Mouse (Mus musculus) erythroblast, embryonic 14.5 days (primary cell): Measurements from ENCODE around the gene Get4.

ENCODE experiments used
- GATA1 ChIP-seq: IDR thresholded peaks from 2 replicates; pipeline ENCODE4 v1.6.1; 2012; ENCODE audit warnings: low read length, inconsistent platforms, mixed read lengths
- TAL1 ChIP-seq: IDR thresholded peaks from 3 replicates; pipeline ENCODE4 v1.6.1; 2012; ENCODE audit warnings: low read length, inconsistent platforms, mixed read lengths

- TF ChIP-seq TAL1, result no peak
- no peak for TF ChIP-seq GATA1
These were observed 40.3 kb upstream of the Get4 start for GRCm38 (mm10) chr5:139211737-139212385.
